In the genomic region with DNA sequence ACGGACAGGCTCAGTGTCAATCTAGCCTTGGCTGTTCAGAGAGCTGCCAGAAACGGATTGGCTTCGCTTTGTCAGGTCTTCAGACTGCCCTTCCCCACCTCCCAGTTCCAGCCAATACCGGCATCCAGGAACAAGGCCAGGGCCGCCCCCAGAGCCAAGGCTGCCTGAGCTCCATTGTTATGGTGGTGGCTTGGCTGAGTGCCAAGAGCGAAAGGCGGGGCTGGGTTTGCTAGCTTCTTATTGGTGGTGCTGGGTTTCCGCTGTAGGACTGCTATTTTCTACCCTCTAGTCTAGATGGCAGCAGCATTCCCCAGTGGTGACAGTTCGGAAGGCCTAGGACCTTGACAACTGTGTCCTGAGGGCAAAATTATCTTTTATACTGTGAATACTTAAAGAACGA, we compare ENCODE assay signal across 7 mouse cellular contexts. TPM values are rescaled to one million over a fixed set of nuclear protein-coding genes. Genes with fewer than 3 reads are reported as not detected.
DNase-seq lines count a peak whose midpoint lies in the region; ATAC-seq lines count a peak whose summit lies in the region.

A gene (minus strand): TSS at position 148 of the 400 bp plus-strand sequence.

- peak within 1 kb of the TSS; percentile 23 for H3K4me3 ChIP-seq in embryonic facial prominence, embryonic 12.5 days
- H3K4me3 ChIP-seq in midbrain, embryonic 12.5 days: peak within 1 kb of the TSS; percentile 36

- no peak within 1 kb of the TSS for H3K9ac ChIP-seq in embryonic facial prominence, embryonic 12.5 days
- H3K9ac ChIP-seq in midbrain, embryonic 12.5 days (replicated peaks): peak within 1 kb of the TSS; percentile 51

- H3K9me3 ChIP-seq in embryonic facial prominence, embryonic 12.5 days: no peaks in the 10 kb centered on the region
- H3K9me3 ChIP-seq in midbrain, embryonic 12.5 days: no peaks in the 10 kb centered on the region

- peak; percentile 97 for ATAC-seq in embryonic facial prominence, embryonic 12.5 days (ENCODE audit: insufficient number of reproducible peaks, insufficient read depth, low FRiP score, low TSS enrichment)
- ATAC-seq in midbrain, embryonic 12.5 days (ENCODE audit: low FRiP score, low read depth): peak; percentile 97

- intact Hi-C loops in left cerebral cortex, postnatal 4 days (cut with DNase I): no loop called here

- DNase-seq in adrenal gland, postnatal 14 days: peak; percentile 99
- DNase-seq in heart, adult 11 months: peak; percentile 100
- DNase-seq in kidney, adult 11 months: peak; percentile 99
- DNase-seq in left cerebral cortex, postnatal 4 days: peak; percentile 100
- peak; percentile 90 for DNase-seq in skeletal muscle tissue, adult 2 months (ENCODE audit: low read depth, low spot score)

- 0 out of 2 replicates have a peak, but pooled peaks cover 12% of the 10 kb centered on the region for H3K4me1 ChIP-seq in embryonic facial prominence, embryonic 12.5 days
- peaks cover 17% of the 10 kb centered on the region for H3K4me1 ChIP-seq in midbrain, embryonic 12.5 days

- H3K4me2 ChIP-seq in embryonic facial prominence, embryonic 12.5 days (replicated peaks): peak within 1 kb of the TSS; percentile 49
- peak within 1 kb of the TSS; percentile 54 for H3K4me2 ChIP-seq in midbrain, embryonic 12.5 days (replicated peaks)

- H3K27ac ChIP-seq in embryonic facial prominence, embryonic 12.5 days: peak within 1 kb of the TSS; percentile 59
- H3K27ac ChIP-seq in midbrain, embryonic 12.5 days (replicated peaks): peak within 1 kb of the TSS; percentile 90

- WGBS in embryonic facial prominence, embryonic 12.5 days: 5% methylated on average over 10 of the region's 10 CpGs
- 3% methylated on average over 10 of the region's 10 CpGs for WGBS in midbrain, embryonic 12.5 days

- no peaks in the 10 kb centered on the region for H3K27me3 ChIP-seq in embryonic facial prominence, embryonic 12.5 days
- H3K27me3 ChIP-seq in midbrain, embryonic 12.5 days: peaks cover 6% of the 10 kb centered on the region

- H3K36me3 ChIP-seq in embryonic facial prominence, embryonic 12.5 days: no peaks in the 10 kb centered on the region
- H3K36me3 ChIP-seq in midbrain, embryonic 12.5 days: no peaks in the 10 kb centered on the region

RNA-seq across cellular contexts. Expression of the gene that starts here (rescaled TPM):
- 52.8 and 70.5 TPM in 2 replicates for total RNA-seq in adrenal gland, postnatal 14 days (2021)
- 36.9 and 39.5 TPM in 2 replicates for polyA plus RNA-seq in embryonic facial prominence, embryonic 12.5 days (2016; fragmentation: Nextera tagmentation; extraction: Ambion mirVana)
- 10 to 100 TPM; 29.3 to 29.7 TPM for total RNA-seq in left cerebral cortex, postnatal 4 days (2021)
- polyA plus RNA-seq in midbrain, embryonic 12.5 days (2016; fragmentation: Nextera tagmentation; extraction: Ambion mirVana): 72.7 and 79.8 TPM in 2 replicates

Comparison
In these comparisons a context has a peak if more than half of its experiments do, and no peak if none do; other contexts are left out.
1. Peak in every context shown above with its lines: DNase-seq, ATAC-seq, H3K4me3 ChIP-seq and H3K27ac ChIP-seq.